Comparison of ENCODE assay signal across 11 mouse cellular contexts in genomic region chr5:85992055-85992454, GRCm38 (mm10).
DNase-seq lines count a peak whose midpoint lies in the region; ATAC-seq and TF ChIP-seq lines count a peak whose summit lies in the region.
"Had no signal": no experiment of that assay in that cellular context is flagged by ENCODE, and none has a peak within 500 bp of the region (broad histone marks: within the 10 kb centered on the region; RNA-seq: fewer than 3 reads in every experiment).

No protein-coding gene starts in this region.

- H3K27ac ChIP-seq in hindbrain, embryonic 11.5 days (ENCODE audit: low read depth, low read length), result no peak overlapping the region
- no peak overlapping the region for H3K27ac ChIP-seq in hindbrain, embryonic 16.5 days (ENCODE audit: low read depth, low read length)
- H3K27ac ChIP-seq in lung, postnatal 0 days (ENCODE audit: low read length), result no peak overlapping the region
- no peak overlapping the region for H3K27ac ChIP-seq in intestine, embryonic 16.5 days (ENCODE audit: low read length)
- H3K27ac ChIP-seq: heart, embryonic 13.5 days; liver, embryonic 13.5 days had no signal

- TF ChIP-seq EP300 in lung, postnatal 0 days (IDR thresholded peaks at IDR 0.05), result no peak

- H3K4me3 ChIP-seq in hindbrain, embryonic 11.5 days (ENCODE audit: low read depth, low read length), result no peak overlapping the region
- no peak overlapping the region for H3K4me3 ChIP-seq in hindbrain, embryonic 16.5 days (ENCODE audit: low read length)
- no peak overlapping the region for H3K4me3 ChIP-seq in lung, postnatal 0 days (ENCODE audit: low read depth, low read length)
- H3K4me3 ChIP-seq in intestine, embryonic 16.5 days (ENCODE audit: low read length), result no peak overlapping the region
- H3K4me3 ChIP-seq: heart, embryonic 13.5 days; liver, embryonic 13.5 days had no signal

- H3K4me1 ChIP-seq in hindbrain, embryonic 11.5 days (replicated peaks; ENCODE audit: control insufficient read depth, insufficient read depth, low read length), result no peaks in the 10 kb centered on the region
- H3K4me1 ChIP-seq in hindbrain, embryonic 16.5 days (ENCODE audit: control insufficient read depth, insufficient read depth, low read depth, low read length), result no peaks in the 10 kb centered on the region
- no peaks in the 10 kb centered on the region for H3K4me1 ChIP-seq in lung, postnatal 0 days (ENCODE audit: insufficient read depth, low read depth, low read length)
- no peaks in the 10 kb centered on the region for H3K4me1 ChIP-seq in intestine, embryonic 16.5 days (ENCODE audit: control insufficient read depth, insufficient read depth, low read length)
- H3K4me1 ChIP-seq: liver, embryonic 13.5 days had no signal

- H3K4me2 ChIP-seq in hindbrain, embryonic 11.5 days (replicated peaks; ENCODE audit: low read depth, low read length), result no peak overlapping the region
- H3K4me2 ChIP-seq in hindbrain, embryonic 16.5 days (ENCODE audit: low read length), result no peak overlapping the region
- H3K4me2 ChIP-seq in lung, postnatal 0 days (replicated peaks; ENCODE audit: low read depth, low read length), result no peak overlapping the region
- no peak overlapping the region for H3K4me2 ChIP-seq in intestine, embryonic 16.5 days (ENCODE audit: low read depth, low read length)
- H3K4me2 ChIP-seq: heart, embryonic 13.5 days; liver, embryonic 13.5 days had no signal

- no peaks in the 10 kb centered on the region for H3K27me3 ChIP-seq in hindbrain, embryonic 11.5 days (ENCODE audit: control insufficient read depth, insufficient read depth, low read length)
- H3K27me3 ChIP-seq in hindbrain, embryonic 16.5 days (replicated peaks; ENCODE audit: control insufficient read depth, insufficient read depth, low read length), result no peaks in the 10 kb centered on the region
- no peaks in the 10 kb centered on the region for H3K27me3 ChIP-seq in lung, postnatal 0 days (replicated peaks; ENCODE audit: insufficient read depth, low read length)
- no peaks in the 10 kb centered on the region for H3K27me3 ChIP-seq in intestine, embryonic 16.5 days (replicated peaks; ENCODE audit: control insufficient read depth, insufficient read depth, low read length)
- H3K27me3 ChIP-seq: liver, embryonic 13.5 days had no signal

- H3K9ac ChIP-seq in hindbrain, embryonic 11.5 days (ENCODE audit: low read depth, low read length), result no peak overlapping the region
- no peak overlapping the region for H3K9ac ChIP-seq in hindbrain, embryonic 16.5 days (ENCODE audit: low read depth, low read length)
- no peak overlapping the region for H3K9ac ChIP-seq in lung, postnatal 0 days (replicated peaks; ENCODE audit: low read depth)
- no peak overlapping the region for H3K9ac ChIP-seq in intestine, embryonic 16.5 days (ENCODE audit: low read depth, low read length)
- H3K9ac ChIP-seq: heart, embryonic 13.5 days; liver, embryonic 13.5 days had no signal

- peak; percentile 59 for TF ChIP-seq CTCF in lung, postnatal 0 days (IDR thresholded peaks at IDR 0.05)

- DNase-seq in hindbrain, embryonic 11.5 days (ENCODE audit: low spot score), result peak; percentile 47
- DNase-seq in lung, postnatal 0 days (ENCODE audit: low spot score), result peak; percentile 49
- no peak for DNase-seq in lung, adult 18-20 months
- peak; percentile 47 for DNase-seq in brain, adult 2 months (ENCODE audit: low read depth, low spot score)
- DNase-seq in retina, postnatal 1 day, result peak; percentile 61
- no peak for DNase-seq in spleen, postnatal 36 days (ENCODE audit: low spot score in 2 of 2)
- DNase-seq: kidney, postnatal 4 days; liver, embryonic 13.5 days had no signal

- no peaks in the 10 kb centered on the region for H3K9me3 ChIP-seq in hindbrain, embryonic 11.5 days (ENCODE audit: control insufficient read depth, low read length)
- H3K9me3 ChIP-seq in hindbrain, embryonic 16.5 days (ENCODE audit: control insufficient read depth, low read length), result no peaks in the 10 kb centered on the region
- no peaks in the 10 kb centered on the region for H3K9me3 ChIP-seq in lung, postnatal 0 days (ENCODE audit: low read length)
- no peaks in the 10 kb centered on the region for H3K9me3 ChIP-seq in intestine, embryonic 16.5 days (ENCODE audit: control insufficient read depth, low read length)
- H3K9me3 ChIP-seq: heart, embryonic 13.5 days; liver, embryonic 13.5 days had no signal

- ATAC-seq in hindbrain, embryonic 11.5 days (ENCODE audit: low FRiP score), result no peak
- no peak for ATAC-seq in hindbrain, embryonic 16.5 days
- ATAC-seq in lung, postnatal 0 days, result no peak
- no peak for ATAC-seq in intestine, embryonic 16.5 days

- 36% methylated on average over 1 of the region's 1 CpGs for WGBS in hindbrain, embryonic 11.5 days
- 13% methylated on average over 1 of the region's 1 CpGs for WGBS in hindbrain, embryonic 16.5 days
- 11% methylated on average over 1 of the region's 1 CpGs for WGBS in lung, postnatal 0 days
- WGBS in intestine, embryonic 16.5 days, result 27% methylated on average over 1 of the region's 1 CpGs

- no peaks in the 10 kb centered on the region for H3K36me3 ChIP-seq in hindbrain, embryonic 11.5 days (ENCODE audit: control insufficient read depth, insufficient read depth, low read length)
- no peaks in the 10 kb centered on the region for H3K36me3 ChIP-seq in hindbrain, embryonic 16.5 days (ENCODE audit: control insufficient read depth, insufficient read depth, low read length)
- H3K36me3 ChIP-seq in lung, postnatal 0 days (ENCODE audit: insufficient read depth, low read length), result no peaks in the 10 kb centered on the region
- H3K36me3 ChIP-seq in intestine, embryonic 16.5 days (ENCODE audit: control insufficient read depth, insufficient read depth, low read length), result no peaks in the 10 kb centered on the region
- H3K36me3 ChIP-seq: heart, embryonic 13.5 days; liver, embryonic 13.5 days had no signal

Comparison
In these comparisons a context has a peak if more than half of its experiments do, and no peak if none do; other contexts are left out.
1. DNase-seq: peak in hindbrain, embryonic 11.5 days (single experiment), lung, postnatal 0 days (single experiment), brain, adult 2 months (single experiment) and retina, postnatal 1 day (single experiment); none in lung, adult 18-20 months (0 of 2) and spleen, postnatal 36 days (0 of 2).